Comparison of ENCODE assay signal across 13 mouse cellular contexts in genomic region chr6:72359891-72360598, GRCm38 (mm10). TPM values are rescaled to one million over a fixed set of nuclear protein-coding genes. Genes with fewer than 3 reads are reported as not detected.
DNase-seq lines count a peak whose midpoint lies in the region; ATAC-seq and TF ChIP-seq lines count a peak whose summit lies in the region.
"Had no signal": no experiment of that assay in that cellular context is flagged by ENCODE, and none has a peak within 500 bp of the region (broad histone marks: within the 10 kb centered on the region; RNA-seq: fewer than 3 reads in every experiment).

No protein-coding gene starts in this region.

- H3K4me3 ChIP-seq in hindbrain, embryonic 10.5 days, result 0 out of 2 replicates have a peak overlapping the region, but pooled peaks have one; percentile 14
- H3K4me3 ChIP-seq in hindbrain, postnatal 0 days (ENCODE audit: low read length), result no peak overlapping the region
- H3K4me3 ChIP-seq in midbrain, embryonic 10.5 days, result 0 out of 2 replicates have a peak overlapping the region, but pooled peaks have one; percentile 11
- H3K4me3 ChIP-seq in midbrain, postnatal 0 days (ENCODE audit: low read depth, low read length), result no peak overlapping the region
- no peak overlapping the region for H3K4me3 ChIP-seq in stomach, postnatal 0 days (ENCODE audit: low read depth, low read length)

- no peak for TF ChIP-seq CTCF in hindbrain, postnatal 0 days (IDR thresholded peaks at IDR 0.05; ENCODE audit: low read depth)
- no peak for TF ChIP-seq CTCF in midbrain, postnatal 0 days (IDR thresholded peaks at IDR 0.05)
- no peak for TF ChIP-seq CTCF in stomach, postnatal 0 days (IDR thresholded peaks at IDR 0.05; ENCODE audit: low read depth)

- no peak overlapping the region for H3K9ac ChIP-seq in hindbrain, postnatal 0 days (replicated peaks; ENCODE audit: low read length)
- H3K9ac ChIP-seq in midbrain, postnatal 0 days (replicated peaks; ENCODE audit: low read length, poor library complexity, severe bottlenecking), result no peak overlapping the region
- no peak overlapping the region for H3K9ac ChIP-seq in stomach, postnatal 0 days (ENCODE audit: low read length)

- 83% methylated on average over 11 of the region's 11 CpGs for WGBS in hindbrain, embryonic 10.5 days
- 73% methylated on average over 11 of the region's 11 CpGs for WGBS in hindbrain, postnatal 0 days
- 87% methylated on average over 11 of the region's 11 CpGs for WGBS in midbrain, embryonic 10.5 days
- WGBS in midbrain, postnatal 0 days, result 84% methylated on average over 11 of the region's 11 CpGs
- 63% methylated on average over 11 of the region's 11 CpGs for WGBS in stomach, postnatal 0 days

- no peak overlapping the region for H3K27ac ChIP-seq in hindbrain, embryonic 10.5 days
- H3K27ac ChIP-seq in hindbrain, postnatal 0 days, result no peak overlapping the region
- no peak overlapping the region for H3K27ac ChIP-seq in midbrain, embryonic 10.5 days (replicated peaks)
- no peak overlapping the region for H3K27ac ChIP-seq in midbrain, postnatal 0 days (ENCODE audit: low read depth, low read length)
- H3K27ac ChIP-seq in stomach, postnatal 0 days (replicated peaks), result no peak overlapping the region

- ATAC-seq in hindbrain, postnatal 0 days, result no peak
- no peak for ATAC-seq in midbrain, postnatal 0 days (ENCODE audit: low FRiP score)
- ATAC-seq in stomach, postnatal 0 days (ENCODE audit: low FRiP score, low TSS enrichment), result no peak
- ATAC-seq in granulocyte monocyte progenitor cell, adult 5-6 weeks (replicated peaks; ENCODE audit: poor library complexity, severe bottlenecking), result no peak

- peaks cover 37% of the 10 kb centered on the region for H3K4me1 ChIP-seq in hindbrain, embryonic 10.5 days (replicated peaks)
- peaks cover 15% of the 10 kb centered on the region for H3K4me1 ChIP-seq in hindbrain, postnatal 0 days (ENCODE audit: insufficient read depth, low read length)
- peaks cover 43% of the 10 kb centered on the region for H3K4me1 ChIP-seq in midbrain, embryonic 10.5 days
- peaks cover 8% of the 10 kb centered on the region for H3K4me1 ChIP-seq in midbrain, postnatal 0 days (ENCODE audit: insufficient read depth, low read length)
- H3K4me1 ChIP-seq in stomach, postnatal 0 days (replicated peaks; ENCODE audit: control insufficient read depth, insufficient read depth), result peaks cover 9% of the 10 kb centered on the region

- peaks cover 8% of the 10 kb centered on the region for H3K27me3 ChIP-seq in hindbrain, embryonic 10.5 days (ENCODE audit: insufficient read depth, poor library complexity, severe bottlenecking)
- H3K27me3 ChIP-seq in hindbrain, postnatal 0 days (ENCODE audit: insufficient read depth, low read length), result no peaks in the 10 kb centered on the region
- peaks cover 8% of the 10 kb centered on the region for H3K27me3 ChIP-seq in midbrain, embryonic 10.5 days (ENCODE audit: low read depth, poor library complexity, severe bottlenecking)
- H3K27me3 ChIP-seq in midbrain, postnatal 0 days (ENCODE audit: insufficient read depth, low read length), result no peaks in the 10 kb centered on the region
- H3K27me3 ChIP-seq in stomach, postnatal 0 days (ENCODE audit: control insufficient read depth, insufficient read depth, low read length), result no peaks in the 10 kb centered on the region

- TF ChIP-seq EP300 in stomach, postnatal 0 days (optimal IDR thresholded peaks at IDR 0.05), result no peak

- H3K36me3 ChIP-seq in hindbrain, embryonic 10.5 days, result peaks cover 42% of the 10 kb centered on the region
- peaks cover 13% of the 10 kb centered on the region for H3K36me3 ChIP-seq in hindbrain, postnatal 0 days (ENCODE audit: insufficient read depth, low read length)
- peaks cover 42% of the 10 kb centered on the region for H3K36me3 ChIP-seq in midbrain, embryonic 10.5 days
- H3K36me3 ChIP-seq in midbrain, postnatal 0 days (ENCODE audit: insufficient read depth, low read length), result peaks cover 27% of the 10 kb centered on the region
- H3K36me3 ChIP-seq in stomach, postnatal 0 days (ENCODE audit: control insufficient read depth, insufficient read depth, low read length), result 0 out of 2 replicates have a peak, but pooled peaks cover 4% of the 10 kb centered on the region

- H3K9me3 ChIP-seq in hindbrain, embryonic 10.5 days, result no peaks in the 10 kb centered on the region
- H3K9me3 ChIP-seq in hindbrain, postnatal 0 days (ENCODE audit: low read length), result no peaks in the 10 kb centered on the region
- no peaks in the 10 kb centered on the region for H3K9me3 ChIP-seq in midbrain, embryonic 10.5 days (replicated peaks)
- H3K9me3 ChIP-seq in midbrain, postnatal 0 days (ENCODE audit: low read length), result no peaks in the 10 kb centered on the region
- H3K9me3 ChIP-seq in stomach, postnatal 0 days (ENCODE audit: control insufficient read depth, low read length), result no peaks in the 10 kb centered on the region

- H3K4me2 ChIP-seq in hindbrain, postnatal 0 days (ENCODE audit: low read depth, low read length), result no peak overlapping the region
- H3K4me2 ChIP-seq in midbrain, postnatal 0 days (ENCODE audit: low read depth, low read length, poor library complexity, severe bottlenecking), result no peak overlapping the region
- peak overlapping the region; percentile 82; the same call in 1 of the 2 replicates for H3K4me2 ChIP-seq in stomach, postnatal 0 days (replicated peaks; ENCODE audit: low read depth)

- no peak for DNase-seq in hindbrain, embryonic 10.5 days (ENCODE audit: low spot score)
- no peak for DNase-seq in hindbrain, postnatal 0 days (ENCODE audit: low spot score)
- DNase-seq in midbrain, embryonic 10.5 days (ENCODE audit: low spot score), result no peak
- DNase-seq in midbrain, postnatal 0 days (ENCODE audit: low spot score), result no peak
- peak; percentile 90 for DNase-seq in kidney, adult 9 months
- DNase-seq in stomach, postnatal 0 days (ENCODE audit: low spot score), result no peak
- no peak for DNase-seq in frontal cortex, adult 2 months (ENCODE audit: extremely low spot score in 1 of 2, low spot score in 1 of 2)
- DNase-seq: adrenal gland, adult 8-10 months; cerebellum, adult 2 months; gastrocnemius, postnatal 36 days; right cerebral cortex, postnatal 14 days; thymus, postnatal 36 days had no signal

RNA-seq across cellular contexts. Expression of gene Tmem150a, which starts 4.8 kb away (rescaled TPM):
- 5.7 and 7.0 TPM in 2 replicates for polyA plus RNA-seq in hindbrain, embryonic 10.5 days (2016; fragmentation: Nextera tagmentation; extraction: Ambion mirVana)
- 23.6 and 35.3 TPM in 2 replicates for total RNA-seq in hindbrain, postnatal 0 days (2014; rRNA removed)
- 12.2 and 15.3 TPM in 2 replicates for polyA plus RNA-seq in hindbrain, postnatal 0 days (2015; fragmentation: Nextera tagmentation; extraction: Ambion mirVana)
- 5.6 and 6.7 TPM in 2 replicates for polyA plus RNA-seq in midbrain, embryonic 10.5 days (2016; fragmentation: Nextera tagmentation; extraction: Ambion mirVana)
- 23.1 and 28.5 TPM in 2 replicates for total RNA-seq in midbrain, postnatal 0 days (2014; rRNA removed)
- polyA plus RNA-seq in midbrain, postnatal 0 days (2015; fragmentation: Nextera tagmentation; extraction: Ambion mirVana), result 12.9 and 14.9 TPM in 2 replicates
- 7.7 and 8.4 TPM in 2 replicates for polyA plus RNA-seq in stomach, postnatal 0 days (2015; fragmentation: Nextera tagmentation; extraction: Ambion mirVana)
- 0.73 and 7.4 TPM in 2 replicates for total RNA-seq in granulocyte monocyte progenitor cell, adult 5-6 weeks (2014; fragmentation: Nextera tagmentation)
- total RNA-seq in granulocyte monocyte progenitor cell, adult 5-6 weeks (2017), result 0.09 TPM in 1 of 2 replicates, not detected in the other
- polyA plus RNA-seq in frontal cortex, adult 2 months (2012; rRNA removed), result 33.2 and 33.5 TPM in 2 replicates

RNA-seq across cellular contexts. Expression of gene Rnf181, which starts 6.7 kb away (rescaled TPM):
- 110 and 114 TPM in 2 replicates for polyA plus RNA-seq in hindbrain, embryonic 10.5 days (2016; fragmentation: Nextera tagmentation; extraction: Ambion mirVana)
- total RNA-seq in hindbrain, postnatal 0 days (2014; rRNA removed), result 70.6 and 72.7 TPM in 2 replicates
- polyA plus RNA-seq in hindbrain, postnatal 0 days (2015; fragmentation: Nextera tagmentation; extraction: Ambion mirVana), result 128 and 134 TPM in 2 replicates
- polyA plus RNA-seq in midbrain, embryonic 10.5 days (2016; fragmentation: Nextera tagmentation; extraction: Ambion mirVana), result 106 and 111 TPM in 2 replicates
- total RNA-seq in midbrain, postnatal 0 days (2014; rRNA removed), result 64.5 and 87.3 TPM in 2 replicates
- polyA plus RNA-seq in midbrain, postnatal 0 days (2015; fragmentation: Nextera tagmentation; extraction: Ambion mirVana), result 120 and 131 TPM in 2 replicates
- 136 and 137 TPM in 2 replicates for polyA plus RNA-seq in stomach, postnatal 0 days (2015; fragmentation: Nextera tagmentation; extraction: Ambion mirVana)
- 81.5 and 83.1 TPM in 2 replicates for total RNA-seq in granulocyte monocyte progenitor cell, adult 5-6 weeks (2014; fragmentation: Nextera tagmentation)
- total RNA-seq in granulocyte monocyte progenitor cell, adult 5-6 weeks (2017), result 48.6 and 54.3 TPM in 2 replicates
- 87.6 and 99.4 TPM in 2 replicates for polyA plus RNA-seq in frontal cortex, adult 2 months (2012; rRNA removed)

RNA-seq across cellular contexts. Expression of gene 0610030E20Rik, which starts 12.9 kb away (rescaled TPM):
- 25.5 and 27.8 TPM in 2 replicates for polyA plus RNA-seq in hindbrain, embryonic 10.5 days (2016; fragmentation: Nextera tagmentation; extraction: Ambion mirVana)
- total RNA-seq in hindbrain, postnatal 0 days (2014; rRNA removed), result 8.7 and 12.3 TPM in 2 replicates
- 15.2 and 15.9 TPM in 2 replicates for polyA plus RNA-seq in hindbrain, postnatal 0 days (2015; fragmentation: Nextera tagmentation; extraction: Ambion mirVana)
- polyA plus RNA-seq in midbrain, embryonic 10.5 days (2016; fragmentation: Nextera tagmentation; extraction: Ambion mirVana), result 28.9 and 29.6 TPM in 2 replicates
- 9.5 and 10.0 TPM in 2 replicates for total RNA-seq in midbrain, postnatal 0 days (2014; rRNA removed)
- 13.3 and 14.7 TPM in 2 replicates for polyA plus RNA-seq in midbrain, postnatal 0 days (2015; fragmentation: Nextera tagmentation; extraction: Ambion mirVana)
- 19.6 and 20.5 TPM in 2 replicates for polyA plus RNA-seq in stomach, postnatal 0 days (2015; fragmentation: Nextera tagmentation; extraction: Ambion mirVana)
- total RNA-seq in granulocyte monocyte progenitor cell, adult 5-6 weeks (2014; fragmentation: Nextera tagmentation), result 24.9 and 34.0 TPM in 2 replicates
- 17.2 and 17.6 TPM in 2 replicates for total RNA-seq in granulocyte monocyte progenitor cell, adult 5-6 weeks (2017)
- polyA plus RNA-seq in frontal cortex, adult 2 months (2012; rRNA removed), result 17.7 and 20.0 TPM in 2 replicates

RNA-seq across cellular contexts. Expression of gene Usp39, which starts 15.1 kb away (rescaled TPM):
- polyA plus RNA-seq in hindbrain, embryonic 10.5 days (2016; fragmentation: Nextera tagmentation; extraction: Ambion mirVana), result 79.7 and 80.3 TPM in 2 replicates
- total RNA-seq in hindbrain, postnatal 0 days (2014; rRNA removed), result 59.3 and 64.6 TPM in 2 replicates
- polyA plus RNA-seq in hindbrain, postnatal 0 days (2015; fragmentation: Nextera tagmentation; extraction: Ambion mirVana), result 33.1 and 34.1 TPM in 2 replicates
- 80.1 and 89.3 TPM in 2 replicates for polyA plus RNA-seq in midbrain, embryonic 10.5 days (2016; fragmentation: Nextera tagmentation; extraction: Ambion mirVana)
- 43.7 and 45.3 TPM in 2 replicates for total RNA-seq in midbrain, postnatal 0 days (2014; rRNA removed)
- polyA plus RNA-seq in midbrain, postnatal 0 days (2015; fragmentation: Nextera tagmentation; extraction: Ambion mirVana), result 34.5 and 35.5 TPM in 2 replicates
- 20.1 and 21.0 TPM in 2 replicates for polyA plus RNA-seq in stomach, postnatal 0 days (2015; fragmentation: Nextera tagmentation; extraction: Ambion mirVana)
- total RNA-seq in granulocyte monocyte progenitor cell, adult 5-6 weeks (2014; fragmentation: Nextera tagmentation), result 37.8 and 71.8 TPM in 2 replicates
- 104 and 123 TPM in 2 replicates for total RNA-seq in granulocyte monocyte progenitor cell, adult 5-6 weeks (2017)
- 30.2 and 31.8 TPM in 2 replicates for polyA plus RNA-seq in frontal cortex, adult 2 months (2012; rRNA removed)

RNA-seq across cellular contexts. Expression of gene Vamp5, which starts 20.2 kb away (rescaled TPM):
- 13.6 and 15.8 TPM in 2 replicates for polyA plus RNA-seq in hindbrain, embryonic 10.5 days (2016; fragmentation: Nextera tagmentation; extraction: Ambion mirVana)
- total RNA-seq in hindbrain, postnatal 0 days (2014; rRNA removed), result 4.6 and 20.0 TPM in 2 replicates
- polyA plus RNA-seq in hindbrain, postnatal 0 days (2015; fragmentation: Nextera tagmentation; extraction: Ambion mirVana), result 11.9 and 12.9 TPM in 2 replicates
- polyA plus RNA-seq in midbrain, embryonic 10.5 days (2016; fragmentation: Nextera tagmentation; extraction: Ambion mirVana), result 12.0 and 12.9 TPM in 2 replicates
- 6.5 and 19.3 TPM in 2 replicates for total RNA-seq in midbrain, postnatal 0 days (2014; rRNA removed)
- polyA plus RNA-seq in midbrain, postnatal 0 days (2015; fragmentation: Nextera tagmentation; extraction: Ambion mirVana), result 14.4 and 14.5 TPM in 2 replicates
- 20.2 and 22.2 TPM in 2 replicates for polyA plus RNA-seq in stomach, postnatal 0 days (2015; fragmentation: Nextera tagmentation; extraction: Ambion mirVana)
- total RNA-seq in granulocyte monocyte progenitor cell, adult 5-6 weeks (2014; fragmentation: Nextera tagmentation), result 12.4 and 43.7 TPM in 2 replicates
- total RNA-seq in granulocyte monocyte progenitor cell, adult 5-6 weeks (2017), result 8.6 and 16.5 TPM in 2 replicates
- polyA plus RNA-seq in frontal cortex, adult 2 months (2012; rRNA removed), result 8.7 and 13.3 TPM in 2 replicates

Comparison
In these comparisons a context has a peak if more than half of its experiments do, and no peak if none do; other contexts are left out.
1. H3K4me3 ChIP-seq: peak in hindbrain, embryonic 10.5 days (single experiment) and midbrain, embryonic 10.5 days (single experiment); none in hindbrain, postnatal 0 days (single experiment), midbrain, postnatal 0 days (single experiment) and stomach, postnatal 0 days (single experiment).